Mouse (Mus musculus) adrenal gland (tissue): Measurements from ENCODE around the gene Btaf1.

ENCODE experiments used
- intact Hi-C: fragments of 180-260 bp; cut with DNase I; formaldehyde crosslinking; loops from one replicate; pipeline ENCODE4 v1.15.1; 2025

Gene Btaf1

DNA sequence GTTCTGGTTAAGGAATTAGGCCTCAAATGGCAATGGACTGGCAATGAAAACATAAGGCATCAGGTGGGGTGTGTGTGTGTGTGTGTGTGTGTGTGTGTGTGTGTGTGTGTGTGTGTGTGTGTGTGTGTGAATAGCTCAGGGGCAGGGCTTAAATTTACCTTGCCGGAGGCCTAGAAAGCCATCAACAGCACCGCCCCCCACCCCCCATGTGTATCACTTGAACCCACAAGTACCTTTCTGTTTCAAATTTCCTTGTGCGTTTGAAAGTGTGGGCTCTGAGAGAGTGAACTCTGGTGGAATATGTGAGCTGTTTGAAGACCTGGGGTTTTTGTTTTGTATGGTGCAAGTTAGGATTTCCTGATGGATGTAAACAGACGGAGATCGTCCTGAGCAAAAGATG, 93.1 kb downstream of the Btaf1 start:
- intact Hi-C loops, result no loop called here

GRCm38 (mm10) chr19:37020531-37020930, 94.7 kb downstream of the Btaf1 start:
- intact Hi-C loops, result no loop called here

DNA sequence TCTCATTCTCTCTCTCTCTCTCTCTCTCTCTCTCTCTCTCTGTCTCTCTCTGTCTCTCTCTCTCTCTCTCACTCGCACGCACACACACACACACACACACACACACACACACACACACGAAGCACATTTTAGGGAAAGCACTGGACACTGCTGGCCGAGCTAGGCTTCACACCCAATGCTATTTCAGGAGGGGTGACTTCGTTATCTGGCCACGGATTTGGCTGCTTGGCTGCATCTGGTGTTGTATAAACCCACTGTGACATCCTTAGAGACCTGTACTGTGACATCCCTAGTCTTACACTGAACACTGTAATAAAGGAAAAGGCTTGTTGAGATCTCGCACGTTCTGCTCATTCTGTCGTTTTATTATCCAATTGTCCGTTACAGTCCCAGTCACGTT, 95.1 kb downstream of the Btaf1 start:
- intact Hi-C loops, result no loop called here

DNA sequence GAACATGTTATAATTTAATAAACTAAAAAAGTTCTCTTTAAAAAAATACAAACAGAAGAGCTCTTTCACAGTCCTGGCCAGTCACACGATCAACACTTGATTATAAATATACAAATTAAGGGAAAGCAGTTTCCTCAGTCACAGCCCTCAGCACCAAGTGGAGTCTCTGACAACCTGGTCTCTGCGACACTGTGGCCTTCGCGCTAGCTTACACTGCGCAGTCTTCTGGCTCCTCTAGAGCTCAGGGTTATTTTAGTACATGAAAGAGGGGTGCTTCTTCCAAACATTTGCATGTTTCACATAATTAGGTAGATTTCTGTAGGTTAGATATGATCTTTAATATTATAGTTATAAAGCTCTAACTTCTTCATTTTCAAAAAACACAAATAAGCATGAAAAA, 96.3 kb downstream of the Btaf1 start:
- intact Hi-C loops, result no loop called here

GRCm38 (mm10) chr19:37025839-37026319, 100.0 kb downstream of the Btaf1 start:
- intact Hi-C loops, result no loop called here

DNA sequence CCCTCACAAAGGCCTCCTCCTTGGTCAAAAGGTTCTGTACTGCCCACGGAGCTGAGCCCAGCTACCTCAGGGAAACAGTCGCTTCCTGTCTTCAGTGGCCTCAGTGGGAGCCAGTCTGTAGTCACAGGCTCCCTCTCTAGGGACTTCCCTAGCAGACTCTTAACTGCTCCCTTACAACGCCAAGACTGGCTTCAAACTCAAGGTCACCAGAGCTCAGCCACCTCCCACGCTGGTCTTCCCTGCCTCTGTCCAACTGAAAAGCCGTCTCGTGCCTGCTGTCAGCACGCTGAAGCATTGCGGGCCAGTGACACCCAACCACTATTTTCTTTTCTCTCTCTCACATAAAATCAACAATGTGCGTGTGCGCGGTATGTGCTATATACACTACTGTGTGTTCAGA, 100.5 kb downstream of the Btaf1 start:
- intact Hi-C loops, result no loop called here

DNA sequence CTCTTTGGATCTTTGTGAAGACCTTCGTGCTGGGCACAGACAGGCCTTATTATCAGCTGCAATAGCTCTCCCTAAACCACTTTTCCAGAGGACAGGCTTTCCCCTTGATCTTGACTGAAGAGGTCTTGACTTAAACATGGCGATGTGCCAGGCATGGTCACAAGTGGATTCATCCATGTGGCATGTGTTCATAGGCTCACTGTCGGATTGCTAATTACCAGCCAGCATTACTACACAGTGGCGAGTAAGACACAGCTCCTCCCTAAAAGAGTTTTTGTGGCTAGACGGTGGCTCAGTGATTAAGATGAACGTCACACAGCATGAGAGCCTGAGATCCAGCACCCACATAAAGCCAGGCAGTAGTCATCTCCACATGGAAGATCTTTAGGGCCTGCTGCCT, 103.9 kb downstream of the Btaf1 start:
- intact Hi-C loops, result no loop called here

GRCm38 (mm10) chr19:37031446-37031845, 105.6 kb downstream of the Btaf1 start:
- intact Hi-C loops, result no loop called here

DNA sequence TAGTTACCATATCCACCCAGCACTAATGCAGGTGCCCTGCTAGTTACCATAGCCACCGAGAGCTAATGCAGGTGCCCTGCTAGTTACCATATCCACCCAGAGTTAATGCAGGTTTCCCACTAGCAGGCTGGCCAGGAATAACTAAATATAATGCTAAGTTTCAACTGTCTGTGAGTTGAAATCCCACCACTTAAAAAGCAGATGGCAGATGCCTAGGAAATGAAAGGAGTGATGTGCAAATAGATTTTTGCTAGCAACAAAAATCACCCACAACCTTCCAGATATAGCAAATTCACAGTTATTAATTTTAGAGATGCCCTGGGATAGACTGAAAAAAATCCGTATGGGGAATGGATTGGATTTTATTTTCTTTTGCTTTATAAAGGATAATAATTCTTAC, 106.5 kb downstream of the Btaf1 start:
- intact Hi-C loops, result no loop called here

DNA sequence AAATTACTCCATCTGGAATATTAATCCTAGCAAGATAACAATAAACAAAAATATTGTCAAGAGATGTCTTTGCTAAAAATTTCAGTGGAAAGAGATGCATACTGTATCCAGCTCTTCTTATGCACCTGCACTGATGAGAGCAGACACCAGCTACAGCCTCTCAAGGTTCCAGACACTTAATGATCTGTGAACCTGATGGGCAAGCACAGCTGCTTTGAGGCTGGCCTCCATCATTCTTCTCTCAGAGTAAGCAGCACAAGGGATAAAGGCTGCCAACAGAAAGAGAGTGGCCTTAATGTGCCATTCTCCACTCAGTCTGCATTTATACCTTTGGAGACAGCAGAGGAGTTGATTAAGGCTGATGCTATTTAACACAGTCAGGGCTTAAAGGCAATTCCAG, 115.0 kb downstream of the Btaf1 start:
- intact Hi-C loops, result no loop called here

DNA sequence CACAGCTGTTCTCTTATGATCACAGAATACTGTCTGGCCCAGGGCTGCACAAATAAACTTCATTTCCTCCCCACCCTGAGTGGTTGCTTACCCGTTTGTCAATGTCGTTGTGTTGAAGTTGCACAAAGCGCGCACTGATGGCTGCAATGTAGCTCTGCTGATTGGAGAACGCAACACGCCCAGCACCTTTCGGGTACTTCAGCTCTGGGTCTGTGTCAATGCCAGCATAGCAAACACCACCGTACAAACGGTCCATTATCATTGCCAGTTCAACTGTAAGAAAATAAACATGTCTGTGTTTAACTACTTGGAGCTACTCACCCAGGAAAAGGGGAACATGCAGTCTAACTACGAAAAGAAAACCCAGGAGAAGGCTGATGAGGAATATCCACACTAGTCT, 118.6 kb downstream of the Btaf1 start:
- intact Hi-C loops, result no loop called here

- intact Hi-C loops, result no loop called here
Measured at GRCm38 (mm10) chr19:37048507-37048906, 122.6 kb downstream of the Btaf1 start.

DNA sequence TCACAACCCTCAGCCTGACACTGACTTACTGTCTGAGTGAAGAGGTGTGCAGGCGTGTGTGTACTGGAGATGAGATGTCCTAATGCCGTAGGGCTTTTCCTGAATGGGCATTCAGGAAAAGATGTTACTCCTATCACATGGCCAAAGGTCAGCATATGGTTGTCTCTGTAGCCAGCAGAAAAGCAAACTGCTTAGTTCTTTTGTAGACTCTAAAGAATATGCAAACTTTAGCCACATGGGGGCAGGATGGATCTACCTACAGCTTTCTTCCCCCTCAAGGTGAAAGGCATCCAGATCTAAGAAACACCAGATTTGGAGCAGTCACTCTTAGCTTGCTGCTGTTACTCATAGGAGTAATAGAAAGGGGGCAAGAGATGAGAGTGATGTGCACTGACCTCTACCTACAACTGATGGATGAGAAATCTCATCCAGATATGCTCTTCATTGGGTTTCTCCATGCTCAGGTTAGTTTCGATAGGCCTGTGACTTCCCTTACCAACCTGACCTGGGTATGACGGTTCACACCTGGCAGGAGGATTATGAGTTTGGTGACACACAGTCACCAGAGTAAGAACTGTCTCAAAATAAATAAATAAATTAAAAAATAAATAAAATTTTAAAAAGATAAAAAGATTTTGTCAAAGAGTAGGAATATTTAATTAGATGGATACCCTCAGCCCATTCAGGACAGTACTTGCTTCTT, 124.9 kb downstream of the Btaf1 start:
- intact Hi-C loops, result loop anchor here (5.0 kb wide), 2 partner anchors 162 to 217 kb away; no protein-coding TSS in a partner anchor

DNA sequence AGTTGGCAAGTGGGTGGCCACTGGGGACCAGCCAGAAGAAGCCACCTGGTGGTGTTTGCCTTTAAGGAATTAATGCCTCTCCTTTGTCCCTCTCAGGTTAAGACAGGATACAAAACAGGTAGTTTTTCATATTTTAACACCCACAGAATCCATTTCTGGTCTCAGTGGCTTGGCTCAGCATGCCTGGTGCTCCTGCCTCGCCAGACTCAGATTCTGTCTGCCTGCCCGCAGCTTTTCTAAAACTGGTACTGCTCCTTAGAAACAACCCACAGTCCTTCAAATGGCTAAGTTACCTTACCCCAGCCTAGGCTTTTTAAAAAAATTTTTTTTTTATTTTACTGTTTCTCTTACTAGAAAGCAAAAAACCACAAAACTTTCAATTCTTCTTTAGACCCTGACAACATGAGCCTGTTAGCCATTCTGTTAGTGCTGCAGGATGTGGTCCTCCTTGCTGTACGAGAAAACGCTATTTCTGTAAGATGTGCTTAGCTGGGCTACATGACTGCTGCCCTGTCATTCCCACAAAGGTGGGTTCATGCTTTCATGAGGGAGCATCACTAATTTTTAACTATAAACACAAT, 130.2 kb downstream of the Btaf1 start:
- intact Hi-C loops, result no loop called here

DNA sequence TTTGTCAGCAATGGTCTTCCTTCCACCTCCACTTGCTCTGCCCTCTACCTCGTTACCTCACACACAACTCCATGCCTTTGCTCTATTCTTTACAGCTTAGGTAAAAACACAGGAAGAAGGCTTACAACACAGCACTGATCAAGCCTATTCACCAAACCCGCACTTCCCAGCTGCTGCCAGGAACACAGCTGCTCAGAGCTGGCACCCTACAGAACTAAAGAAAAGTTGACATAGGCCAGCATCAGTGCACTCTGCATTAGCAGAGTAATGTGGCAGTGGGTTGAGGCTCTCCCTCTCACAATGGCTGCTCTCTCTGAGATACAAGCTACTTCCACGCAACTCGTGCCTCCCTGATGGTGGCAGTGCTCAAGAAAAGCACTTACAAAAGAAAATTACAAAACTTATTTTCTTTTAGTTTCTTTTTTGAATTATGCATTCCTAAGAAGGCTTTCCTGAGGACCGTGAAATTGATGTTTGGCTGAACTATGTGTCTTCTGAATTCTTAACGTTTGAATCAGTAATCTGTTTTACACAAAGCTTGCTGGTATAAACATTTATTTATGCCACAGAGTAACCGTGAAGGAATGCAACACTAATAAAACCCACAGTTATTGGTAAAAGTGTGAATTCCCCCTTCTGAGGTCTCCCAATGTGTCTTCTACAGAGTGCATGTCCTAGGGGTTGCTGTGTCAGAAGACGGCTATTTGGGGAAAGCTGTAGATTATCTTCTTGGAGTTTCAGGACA, 131.5 kb downstream of the Btaf1 start:
- intact Hi-C loops, result no loop called here

DNA sequence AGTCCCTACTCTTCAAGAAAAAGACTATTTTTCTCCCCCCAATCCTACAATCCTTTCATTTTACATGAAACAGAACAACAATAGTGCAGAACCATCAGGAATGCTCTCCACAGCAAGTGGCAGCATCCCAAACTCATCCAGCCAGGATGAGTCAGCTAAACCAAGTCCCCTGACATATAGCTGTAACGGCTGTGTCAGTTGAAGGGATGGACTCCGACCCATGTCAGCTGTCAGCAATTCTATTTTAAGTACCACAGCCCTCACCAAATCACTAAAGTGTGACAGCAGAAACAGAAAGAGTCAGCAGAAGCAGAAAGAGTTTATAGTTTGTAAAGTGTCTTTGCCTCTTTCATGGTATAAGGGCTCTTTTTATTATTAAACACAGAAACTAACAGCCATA, 133.7 kb downstream of the Btaf1 start:
- intact Hi-C loops, result no loop called here

DNA sequence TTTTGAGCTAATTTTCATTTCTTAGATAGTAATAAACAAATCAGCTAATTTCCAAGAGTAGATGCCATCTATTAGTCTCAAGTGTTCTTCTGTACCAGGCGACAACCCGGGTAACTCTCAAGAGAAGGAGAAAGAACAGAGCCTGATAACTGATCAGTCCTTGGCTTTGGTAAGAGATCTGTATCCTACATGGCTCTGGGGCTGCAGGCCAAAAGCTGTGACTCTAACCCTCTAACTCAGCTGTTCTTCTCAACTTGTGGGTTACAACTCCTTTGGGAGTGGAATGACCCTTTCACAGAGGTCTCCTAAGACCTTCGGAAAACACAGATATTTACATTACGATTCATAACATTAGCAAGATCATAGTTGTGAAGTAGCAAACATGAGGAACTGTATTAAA, 134.2 kb downstream of the Btaf1 start:
- intact Hi-C loops, result no loop called here
